Mouse (Mus musculus): ENCODE measurements at regions not wholly inside any gene's neighbourhood (a gene's known extent, or its start where the extent isn't known, plus 50 kb on each side); places are given as distances from the start of the nearest gene placed in this dataset.

DNA sequence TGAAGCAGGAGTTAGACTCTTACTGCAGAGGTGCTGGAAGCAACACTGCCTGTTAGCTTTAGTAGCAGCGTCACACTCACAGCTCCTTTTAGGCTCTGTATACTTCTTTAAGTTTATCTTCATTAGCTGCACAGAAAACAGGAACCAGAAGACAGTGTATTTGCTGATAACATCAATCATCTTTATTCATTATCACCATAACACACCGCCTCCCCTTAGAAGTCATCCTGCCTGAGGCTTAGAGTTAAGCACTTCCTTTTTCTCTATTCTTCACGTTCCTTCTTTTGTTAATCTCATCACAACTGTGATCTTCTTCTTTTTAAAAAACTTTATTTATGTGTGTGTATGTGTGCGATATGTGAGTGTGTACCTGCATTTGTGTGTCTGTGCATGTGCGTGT lies 276.9 kb downstream of the Mex3b start:
- DNase-seq (ENCODE audit: extremely low spot score, low spot score): no peak

- no peak for DNase-seq (ENCODE audit: extremely low spot score, low spot score)
Observed at GRCm38 (mm10) chr7:83145551-83145950, 278.4 kb downstream of the Mex3b start.

GRCm38 (mm10) chr7:83161226-83161625 lies 294.1 kb downstream of the Mex3b start:
- DNase-seq (ENCODE audit: extremely low spot score, low spot score): no peak

- DNase-seq (ENCODE audit: extremely low spot score, low spot score): no peak
Observed at GRCm38 (mm10) chr7:83162868-83163267, 295.7 kb downstream of the Mex3b start.

GRCm38 (mm10) chr7:83179403-83179802 lies 312.3 kb downstream of the Mex3b start:
- DNase-seq (ENCODE audit: extremely low spot score, low spot score): no peak

GRCm38 (mm10) chr7:83186341-83186740 lies 319.2 kb downstream of the Mex3b start:
- no peak for DNase-seq (ENCODE audit: extremely low spot score, low spot score)

DNA sequence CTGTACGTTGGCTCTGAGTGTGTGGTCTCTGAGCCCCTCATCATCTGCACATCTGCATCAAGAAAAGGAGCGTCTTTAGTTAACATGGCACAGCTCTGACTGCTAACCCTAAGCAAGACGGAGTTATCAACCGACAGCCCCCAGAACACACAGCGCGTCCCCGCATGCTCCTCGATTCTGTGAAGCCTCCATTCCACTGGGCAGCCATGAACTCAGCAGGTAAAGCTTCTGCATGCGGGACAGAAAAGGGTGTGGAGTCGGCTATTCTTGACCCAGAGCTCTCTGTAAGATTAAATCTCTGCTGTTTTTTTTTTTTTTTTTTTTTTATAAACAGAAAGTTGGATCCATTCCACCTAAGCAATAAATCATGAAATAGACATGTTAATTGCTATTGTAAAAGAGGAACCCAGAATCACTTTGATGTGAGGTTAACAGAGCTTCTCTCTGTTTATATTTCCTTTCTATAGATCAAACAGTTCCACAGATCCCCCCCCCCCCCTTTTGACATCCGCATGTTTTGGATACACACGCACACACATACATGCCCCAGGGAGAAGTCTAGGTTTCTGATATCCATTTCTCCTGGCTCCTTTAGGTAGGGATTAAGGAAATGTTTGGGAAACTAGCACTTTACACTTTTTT lies 328.9 kb downstream of the Mex3b start:
- no peak for DNase-seq (ENCODE audit: extremely low spot score, low spot score)

GRCm38 (mm10) chr7:83197490-83197889 lies 330.4 kb downstream of the Mex3b start:
- no peak for DNase-seq (ENCODE audit: extremely low spot score, low spot score)

GRCm38 (mm10) chr7:83201126-83201686 lies 334.1 kb downstream of the Mex3b start:
- no peak for DNase-seq (ENCODE audit: extremely low spot score, low spot score)

DNA sequence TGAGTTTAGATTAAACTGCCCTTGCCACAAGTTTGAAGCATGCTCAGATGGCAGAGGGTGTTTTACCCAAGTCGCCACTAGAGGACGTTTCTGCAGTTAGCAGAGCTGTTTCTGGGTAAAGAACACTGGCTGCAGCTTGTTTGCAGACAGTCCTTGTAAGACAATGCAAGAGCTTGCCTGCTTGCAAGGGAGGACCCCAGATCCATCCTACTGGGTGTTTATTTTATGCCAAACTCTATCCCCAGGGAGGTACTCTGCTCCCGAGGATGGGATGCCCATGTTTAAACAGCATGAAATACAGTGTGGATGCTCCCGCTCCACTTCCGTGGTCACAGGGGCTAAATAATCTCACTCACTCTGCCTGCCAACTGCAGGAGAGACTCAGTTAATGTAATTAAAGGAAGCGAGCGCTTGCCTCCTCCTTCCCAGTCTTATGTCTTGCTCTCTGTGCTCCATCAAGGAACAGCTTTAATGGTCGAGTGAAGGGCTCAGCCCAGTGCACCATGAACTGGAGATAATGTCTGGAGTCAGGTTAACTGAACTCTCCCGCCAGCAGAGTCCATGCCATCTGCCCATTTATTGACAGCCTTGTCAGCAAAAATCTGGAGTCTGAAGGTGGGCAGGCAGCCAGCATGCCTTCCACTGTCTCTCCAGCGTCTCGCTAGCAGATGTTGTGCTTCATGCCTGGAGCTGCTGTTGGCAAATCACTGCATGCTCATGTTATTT lies 334.8 kb downstream of the Mex3b start:
- DNase-seq (ENCODE audit: extremely low spot score, low spot score): peak; percentile 53

DNA sequence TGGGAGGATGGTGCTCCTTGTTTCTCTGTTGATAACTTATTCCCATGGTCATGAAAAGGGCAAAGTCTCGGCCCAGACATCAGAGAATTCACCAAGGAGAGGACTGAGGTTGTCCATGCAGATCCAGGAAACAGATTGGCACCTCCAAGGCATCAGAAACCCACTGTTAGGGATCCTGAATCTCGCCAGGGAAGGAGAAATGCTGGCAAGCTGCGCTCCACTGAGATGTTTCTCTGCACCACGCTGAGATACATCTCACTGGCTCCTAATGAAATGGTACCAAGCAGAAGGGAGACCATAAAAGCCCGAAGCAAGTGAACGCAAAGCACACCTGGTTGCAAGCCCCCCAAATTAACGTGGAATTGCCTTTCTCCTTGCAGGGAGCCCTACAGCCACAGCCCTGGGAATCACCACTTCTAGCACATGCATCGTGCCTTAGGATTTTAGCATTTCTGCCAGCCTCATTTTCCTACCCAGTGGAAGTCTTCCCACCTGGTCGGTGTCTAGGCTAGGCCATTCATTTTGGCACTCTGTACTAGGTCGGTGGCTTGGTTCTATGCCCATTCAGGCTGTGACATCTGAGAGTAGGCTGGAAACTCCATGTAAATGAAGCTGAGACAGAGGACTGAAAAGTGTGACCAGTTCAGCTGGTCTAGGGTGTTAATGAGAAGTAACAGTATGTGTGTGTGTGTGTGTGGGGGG lies 336.3 kb downstream of the Mex3b start:
- no peak for DNase-seq (ENCODE audit: extremely low spot score, low spot score)

DNA sequence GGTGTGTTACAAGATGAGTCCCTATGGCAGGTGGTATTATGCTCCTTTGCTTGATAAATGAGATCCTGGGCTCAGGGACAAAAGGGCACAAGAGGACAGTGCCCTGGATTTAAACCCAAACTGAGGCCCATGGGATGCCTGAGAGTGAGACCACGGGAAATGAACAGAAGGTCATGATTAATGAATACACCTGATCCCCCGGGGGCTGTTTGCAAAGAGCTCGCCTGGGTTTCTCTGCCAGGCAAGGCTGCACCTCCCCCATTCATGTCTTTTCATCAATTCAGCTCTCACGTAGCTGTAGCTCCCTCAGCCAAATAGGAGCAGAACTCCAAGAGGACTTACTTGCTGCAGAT lies 336.9 kb downstream of the Mex3b start:
- no peak for DNase-seq (ENCODE audit: extremely low spot score, low spot score)

DNA sequence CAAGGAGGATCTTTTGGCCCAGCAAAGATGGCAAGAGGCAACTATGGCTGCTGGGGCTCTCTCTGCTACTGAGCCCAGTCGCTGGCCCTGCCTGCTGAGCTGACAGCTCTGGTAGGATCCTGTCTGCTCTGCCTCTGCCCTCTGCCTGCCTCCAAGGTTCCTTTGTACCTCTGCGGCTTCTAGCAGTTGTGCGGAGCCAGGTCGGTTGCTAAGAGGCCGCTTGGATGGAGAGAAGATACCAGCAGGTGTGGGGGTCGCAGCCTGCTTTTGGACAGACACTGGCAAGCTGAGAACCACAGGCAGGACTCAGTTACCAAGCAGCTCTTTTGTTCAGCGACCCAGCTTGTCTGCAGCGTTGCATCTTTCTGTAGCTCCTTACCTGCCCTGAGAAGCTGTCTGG lies 337.6 kb downstream of the Mex3b start:
- no peak for DNase-seq (ENCODE audit: extremely low spot score, low spot score)

GRCm38 (mm10) chr7:83206999-83207398 lies 339.9 kb downstream of the Mex3b start:
- DNase-seq (ENCODE audit: extremely low spot score, low spot score): no peak

DNA sequence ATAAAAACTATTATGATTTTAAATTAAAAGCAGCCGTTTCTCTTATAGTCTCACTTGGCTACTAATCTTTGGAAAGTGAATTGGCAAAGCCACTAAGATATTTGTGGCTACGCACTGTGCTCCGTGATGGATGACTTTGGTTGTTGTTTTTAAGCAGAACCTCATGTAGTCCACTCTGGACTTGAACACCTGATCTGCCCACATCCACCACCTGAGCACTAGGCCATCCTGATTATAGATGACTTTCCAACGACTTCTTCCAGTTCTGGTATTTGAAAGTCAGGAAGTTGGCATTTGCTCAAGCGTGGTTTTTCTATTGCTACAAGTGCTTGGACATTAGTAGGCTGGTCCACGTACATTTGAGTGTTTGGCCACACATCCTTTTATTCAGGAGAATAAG lies 344.5 kb downstream of the Mex3b start:
- DNase-seq (ENCODE audit: extremely low spot score, low spot score): no peak

DNA sequence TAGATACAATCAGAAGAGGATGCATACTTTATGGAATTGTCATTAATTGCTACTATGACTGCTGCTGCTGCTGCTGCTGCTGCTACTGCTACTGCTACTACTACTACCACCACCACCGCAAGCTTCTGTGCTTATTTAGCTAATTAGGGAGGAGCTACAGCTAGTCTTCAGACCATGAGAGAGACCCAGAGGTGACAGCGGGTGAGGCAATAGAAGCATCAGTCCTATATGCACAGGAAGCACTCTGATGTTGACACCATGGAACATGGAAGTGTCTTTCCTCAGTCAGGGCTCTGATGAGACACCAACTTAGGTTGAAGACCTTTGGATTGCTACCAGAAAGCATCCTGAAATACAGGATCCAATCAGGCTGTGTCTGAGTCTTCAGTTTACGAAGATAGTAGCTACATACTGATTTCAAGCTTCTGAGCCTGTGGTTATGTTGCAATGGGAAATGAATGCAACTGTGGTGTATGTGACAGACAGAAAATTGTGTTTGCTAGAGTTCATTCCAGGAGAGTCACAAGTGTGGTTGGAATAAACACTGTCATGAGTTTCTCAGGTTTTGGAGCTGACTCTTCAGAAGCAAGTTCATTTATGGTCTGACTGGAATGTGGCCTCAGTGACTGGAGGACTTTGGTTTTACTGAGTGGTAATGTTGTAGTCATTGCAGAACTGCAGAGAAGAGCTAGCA lies 355.0 kb downstream of the Mex3b start:
- DNase-seq (ENCODE audit: extremely low spot score, low spot score): no peak

GRCm38 (mm10) chr7:83227262-83228108 lies 357.2 kb upstream of the Tmc3 start:
- DNase-seq (ENCODE audit: extremely low spot score, low spot score): no peak

- DNase-seq (ENCODE audit: extremely low spot score, low spot score): no peak
Observed at GRCm38 (mm10) chr7:83230496-83231325, 354.0 kb upstream of the Tmc3 start.

- no peak for DNase-seq (ENCODE audit: extremely low spot score, low spot score)
Observed at GRCm38 (mm10) chr7:83235659-83236058, 349.1 kb upstream of the Tmc3 start.

DNA sequence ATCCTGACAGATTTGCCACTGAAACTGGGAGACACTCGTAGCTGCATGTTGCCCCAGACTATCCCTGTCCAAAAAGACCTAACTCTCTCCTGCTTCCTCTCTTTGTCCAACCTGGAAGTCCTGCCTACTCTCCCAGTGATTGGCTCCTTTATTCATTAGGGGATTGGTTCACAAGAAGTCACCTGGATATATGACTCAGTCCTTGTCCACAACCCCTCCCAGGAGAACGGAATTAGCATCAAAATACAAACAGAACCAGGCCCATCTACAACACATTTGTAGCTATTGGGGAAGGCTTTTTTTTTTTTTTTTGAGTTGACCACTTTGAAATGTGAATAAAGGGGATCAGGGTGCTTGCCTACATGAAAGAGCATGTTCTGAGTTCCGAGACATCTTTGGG lies 347.4 kb upstream of the Tmc3 start:
- no peak for DNase-seq (ENCODE audit: extremely low spot score, low spot score)
